Mouse (Mus musculus): Measurements from ENCODE around the gene Elane.

Gene Elane

DNA sequence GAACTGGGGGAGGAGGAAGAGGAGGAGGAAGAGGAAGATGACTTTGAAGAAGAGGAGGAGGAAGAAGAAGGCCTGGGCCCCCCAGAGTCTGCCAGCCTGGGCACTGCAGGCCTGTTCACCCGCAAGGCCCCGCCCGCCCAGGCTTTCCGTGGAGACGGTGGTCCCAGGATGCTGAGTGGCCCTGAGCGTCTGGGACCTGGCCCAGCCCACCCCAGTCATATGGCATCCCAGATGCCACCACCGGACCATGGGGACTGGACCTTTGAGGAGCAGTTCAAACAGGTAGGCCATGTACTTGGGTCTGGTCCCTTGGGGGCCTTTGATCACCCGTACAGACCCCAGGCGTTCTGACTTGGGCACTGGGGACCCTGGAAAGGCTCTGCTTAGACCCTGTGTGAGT is 45.8 kb downstream of the Elane start:
- peak in 1 of 2 experiments; percentile 41 for DNase-seq

- peak; percentile 78 to 89 for DNase-seq
These were observed 46.7 kb downstream of the Elane start for GRCm38 (mm10) chr10:79932736-79933135.

DNA sequence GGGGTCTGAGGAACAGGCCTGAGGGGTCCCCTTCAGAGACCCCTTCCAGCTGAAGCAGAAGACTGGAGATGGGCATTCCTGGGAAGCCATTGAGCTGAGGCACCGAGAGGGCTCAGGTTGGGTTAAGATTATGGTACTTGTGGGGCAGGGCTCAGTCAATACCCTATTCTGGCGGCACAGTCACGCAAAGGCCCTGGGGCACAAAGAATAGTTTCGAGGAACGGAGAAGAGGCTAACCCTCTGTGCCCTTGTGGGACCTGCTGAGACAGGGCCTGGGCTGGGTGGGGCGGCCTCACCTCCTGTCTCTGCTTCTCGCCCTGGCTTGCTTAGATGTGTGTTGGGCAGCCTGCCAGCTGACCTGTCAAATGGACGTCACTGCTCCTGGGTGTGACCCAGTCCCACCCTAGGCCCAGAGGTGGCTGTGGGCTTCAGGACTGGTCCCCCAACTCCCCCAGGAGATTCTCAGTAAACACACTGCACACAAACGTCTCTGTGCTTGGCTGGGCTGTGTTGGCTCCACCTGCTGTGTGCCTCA is 47.2 kb downstream of the Elane start:
- DNase-seq = peak; percentile 63 to 64

- DNase-seq = no peak
These were observed 47.8 kb downstream of the Elane start for GRCm38 (mm10) chr10:79933861-79934260.

GRCm38 (mm10) chr10:79934272-79934721 is 48.2 kb downstream of the Elane start:
- peak; percentile 97 to 98 for DNase-seq

DNA sequence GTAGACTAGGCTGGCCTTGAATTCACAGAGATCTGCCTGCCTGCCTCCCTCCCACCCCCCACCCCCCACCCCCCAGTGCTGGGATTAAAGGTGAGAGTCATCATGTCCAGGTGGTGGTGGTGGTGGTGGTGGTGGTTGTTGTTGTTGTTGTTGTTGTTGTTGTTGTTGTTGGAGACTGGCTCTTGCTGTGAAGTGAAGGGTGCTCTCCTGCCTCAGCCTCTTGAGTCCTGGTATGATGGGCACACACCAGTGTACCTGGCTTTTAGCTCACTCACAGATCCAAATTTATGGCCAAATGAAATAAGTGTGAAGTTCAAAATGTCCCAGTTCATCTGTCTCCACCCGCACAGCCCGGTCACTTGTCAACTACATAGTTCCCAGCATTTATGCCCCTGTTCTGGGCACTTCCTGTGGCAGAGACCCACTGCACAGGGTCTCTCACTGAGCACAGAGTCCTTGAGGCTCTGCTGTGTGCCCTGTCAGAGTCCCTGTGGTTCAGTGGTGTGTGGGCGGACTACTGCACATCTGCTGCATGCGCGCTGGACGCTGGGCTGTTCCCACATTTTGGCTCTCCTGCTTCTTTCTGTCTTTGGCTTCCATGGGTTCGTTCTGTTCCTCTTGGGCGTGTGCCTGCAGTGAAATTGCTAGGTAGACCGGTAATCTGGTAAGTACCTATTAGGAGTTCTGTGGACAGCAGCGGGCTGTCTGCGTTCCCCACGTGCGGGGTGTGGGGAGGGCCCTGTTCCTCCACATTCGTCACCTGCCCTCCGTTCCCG is 48.9 kb downstream of the Elane start:
- DNase-seq = peak; percentile 59 to 60

DNA sequence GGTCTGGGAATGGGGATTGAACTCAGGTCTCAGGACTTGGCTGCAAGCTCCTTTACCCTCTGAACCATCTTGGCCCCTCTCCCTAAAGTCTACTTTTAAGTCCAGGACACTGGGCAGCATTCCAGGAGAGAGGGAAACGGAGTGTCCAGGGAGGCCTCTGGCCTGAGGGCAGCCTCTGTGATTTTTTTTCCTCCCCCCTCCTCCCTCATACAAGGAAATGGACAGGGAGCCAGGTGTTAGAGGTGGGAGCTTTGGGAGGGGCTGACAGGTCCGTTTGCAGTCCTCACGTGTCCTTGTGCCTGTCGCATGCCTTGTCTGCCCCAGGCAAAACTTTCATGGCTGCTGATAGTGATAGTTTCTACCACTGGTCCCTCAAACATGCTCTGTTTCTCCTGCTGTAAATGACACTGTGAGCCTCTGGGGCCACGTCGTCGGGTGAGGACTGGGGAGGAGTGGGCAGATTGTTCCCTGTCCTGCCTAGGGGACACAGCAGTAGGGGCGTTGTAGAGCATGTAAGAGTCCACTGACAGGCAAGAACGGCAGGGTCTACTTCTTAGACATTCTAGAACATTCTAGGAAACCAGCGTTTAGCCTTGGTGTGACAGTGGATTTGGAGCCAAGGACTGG is 50.4 kb downstream of the Elane start:
- DNase-seq = peak; percentile 40 to 56

DNA sequence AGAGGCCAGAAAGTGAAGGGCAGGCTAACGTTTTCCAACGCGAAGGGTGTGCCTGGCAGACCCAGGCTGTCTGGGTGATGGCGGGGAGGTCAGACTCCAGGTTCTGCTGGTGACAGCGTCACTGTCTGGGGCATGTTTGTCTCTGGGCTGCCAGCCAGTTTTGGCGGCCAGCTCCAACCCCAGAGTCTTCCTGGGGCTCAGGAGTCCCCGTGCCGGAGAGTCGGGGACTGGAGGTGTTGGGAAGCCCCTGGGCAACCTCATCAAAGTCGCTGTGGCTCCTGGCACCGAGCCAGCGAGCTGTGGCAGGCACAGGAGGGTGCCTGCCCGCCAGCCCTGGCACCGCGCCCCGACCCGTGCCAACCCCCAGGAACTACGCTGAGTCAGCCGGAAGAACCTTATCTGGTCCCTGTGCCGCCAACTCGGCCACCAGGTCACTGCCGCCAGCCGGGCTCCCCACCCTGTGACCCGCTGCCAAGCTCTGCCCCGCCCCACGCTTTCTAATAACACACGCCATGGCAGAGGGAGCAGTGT is 50.9 kb downstream of the Elane start:
- peak; percentile 84 to 86 for DNase-seq

All from cerebellum, postnatal 10 days (tissue).